Mouse (Mus musculus): ENCODE data around the gene Fbxo31. TPM values are rescaled to one million over a fixed set of nuclear protein-coding genes. Genes with fewer than 3 reads are reported as not detected.

Fbxo31 gene
- total and polyA plus RNA-seq, 2 experiments, result 23.0 to 25.1 TPM

DNA sequence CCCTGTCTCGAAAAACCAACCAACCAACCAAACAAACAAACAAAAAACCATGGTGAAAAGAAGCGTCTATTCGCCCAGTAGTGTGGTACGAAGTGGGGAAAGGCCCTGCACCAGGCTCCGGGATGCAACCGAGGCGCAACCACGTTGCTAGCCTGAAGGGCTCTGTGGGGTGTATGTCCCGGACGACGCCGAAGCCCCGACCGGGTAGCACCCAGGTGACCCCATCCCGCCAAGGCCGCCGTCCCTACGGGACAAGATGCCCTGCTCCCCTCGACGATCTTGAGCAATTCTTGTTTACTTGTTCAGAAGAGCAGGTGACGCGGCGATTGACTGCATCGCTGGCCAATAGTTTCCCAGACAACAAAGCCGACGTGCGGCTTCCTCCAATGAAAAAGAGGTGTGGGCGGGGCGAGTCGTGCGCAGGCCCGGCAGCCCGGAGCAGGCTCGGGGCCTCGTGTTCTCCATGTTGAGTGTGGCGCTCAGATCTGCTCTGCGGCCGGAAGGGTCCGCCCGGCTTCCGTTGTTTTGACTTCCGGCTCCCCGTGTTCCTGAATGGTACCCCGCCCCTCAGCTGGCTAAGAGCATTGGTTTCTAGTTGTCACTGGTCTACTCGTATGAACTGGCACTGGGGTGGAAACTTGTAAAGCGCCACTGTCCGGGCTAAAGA, 6.7 kb upstream of the Fbxo31 start:
- Histone ChIP-seq H3K27me3 (ENCODE audit: control insufficient read depth, insufficient read depth, low read length) (no peaks in the 10 kb centered on the region), H3K36me3 (ENCODE audit: control insufficient read depth, insufficient read depth, low read length) (no peaks in the 10 kb centered on the region), H3K4me1 (ENCODE audit: control insufficient read depth, insufficient read depth, low read length) (peaks cover 11% of the 10 kb centered on the region), H3K9ac (ENCODE audit: low read depth, low read length) (peak overlapping the region; percentile 79), H3K79me2 (ENCODE audit: control insufficient read depth, insufficient read depth, low read length) (0 out of 2 replicates have a peak, but pooled peaks cover under 1% of the 10 kb centered on the region), H3K27ac (replicated peaks; ENCODE audit: insufficient read depth, low read depth, low read length) (peak overlapping the region; percentile 85), H3K4me3 (ENCODE audit: insufficient read depth, low read depth, low read length) (peak overlapping the region; percentile 68)
- under 1% methylated on average over 47 of the region's 47 CpGs for WGBS
- TF ChIP-seq POLR2A (IDR thresholded peaks at IDR 0.05; ENCODE audit: extremely low read depth, insufficient read depth, low read length), result peak; percentile 88
- TF ChIP-seq CTCF (IDR thresholded peaks at IDR 0.05; ENCODE audit: low read depth, low read length), result no peak
- peak; percentile 97 for DNase-seq (ENCODE audit: extremely low read depth, low read depth, low spot score)

DNA sequence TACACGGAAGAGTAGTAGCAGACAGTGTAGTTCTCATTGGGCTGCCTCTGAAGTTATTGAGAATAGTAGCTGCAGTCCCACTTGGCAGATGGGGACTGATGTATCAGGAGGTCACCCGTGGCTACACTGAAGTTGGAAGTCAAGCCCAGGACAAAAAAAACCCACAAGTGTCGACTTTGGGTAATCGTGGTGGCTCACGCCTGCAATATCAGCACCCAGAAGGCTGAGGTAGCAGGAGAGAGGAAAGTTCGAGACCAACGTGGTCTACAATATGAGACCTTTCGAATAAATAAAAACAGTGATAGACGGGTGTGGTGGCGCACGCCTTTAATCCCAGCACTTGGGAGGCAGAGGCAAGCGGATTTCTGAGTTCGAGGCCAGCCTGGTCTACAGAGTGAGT, 6.1 kb upstream of the Fbxo31 start:
- H3K4me3 ChIP-seq (ENCODE audit: insufficient read depth, low read depth, low read length), result no peak overlapping the region
- no peaks in the 10 kb centered on the region for H3K27me3 ChIP-seq (ENCODE audit: control insufficient read depth, insufficient read depth, low read length)
- TF ChIP-seq CTCF (IDR thresholded peaks at IDR 0.05; ENCODE audit: low read depth, low read length) (no peak), POLR2A (IDR thresholded peaks at IDR 0.05; ENCODE audit: extremely low read depth, insufficient read depth, low read length) (no peak)
- 45% methylated on average over 13 of the region's 13 CpGs for WGBS
- H3K36me3 ChIP-seq (ENCODE audit: control insufficient read depth, insufficient read depth, low read length), result no peaks in the 10 kb centered on the region
- H3K4me1 ChIP-seq (ENCODE audit: control insufficient read depth, insufficient read depth, low read length), result peaks cover 15% of the 10 kb centered on the region
- peak overlapping the region; percentile 85 for H3K27ac ChIP-seq (replicated peaks; ENCODE audit: insufficient read depth, low read depth, low read length)
- no peak overlapping the region for H3K9ac ChIP-seq (ENCODE audit: low read depth, low read length)
- DNase-seq (ENCODE audit: extremely low read depth, low read depth, low spot score), result no peak
- no peaks in the 10 kb centered on the region for H3K79me2 ChIP-seq (ENCODE audit: control insufficient read depth, insufficient read depth, low read length)

DNA sequence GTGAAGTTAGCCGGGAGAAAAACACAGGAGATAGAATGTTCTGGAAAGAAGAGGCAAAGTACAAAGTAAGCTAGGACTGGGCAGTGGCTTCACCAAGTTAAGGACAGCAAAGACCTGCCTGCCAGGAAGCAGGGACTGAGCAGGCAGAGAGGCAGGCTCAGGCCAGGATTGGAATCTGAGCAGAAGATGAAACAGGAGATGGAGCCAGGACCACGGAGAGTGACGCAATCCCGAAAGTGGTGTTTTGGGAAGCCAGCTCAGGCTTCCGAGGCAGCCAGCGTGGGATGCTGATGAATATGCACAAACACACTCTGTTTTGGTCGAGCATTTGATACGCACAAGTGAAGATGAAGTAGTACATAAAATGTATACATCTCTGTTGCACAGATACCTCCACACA, 5.0 kb upstream of the Fbxo31 start:
- TF ChIP-seq CTCF (IDR thresholded peaks at IDR 0.05; ENCODE audit: low read depth, low read length) (no peak), POLR2A (IDR thresholded peaks at IDR 0.05; ENCODE audit: extremely low read depth, insufficient read depth, low read length) (no peak)
- H3K4me3 ChIP-seq (ENCODE audit: insufficient read depth, low read depth, low read length), result no peak overlapping the region
- H3K79me2 ChIP-seq (ENCODE audit: control insufficient read depth, insufficient read depth, low read length), result no peaks in the 10 kb centered on the region
- no peak overlapping the region for H3K27ac ChIP-seq (replicated peaks; ENCODE audit: insufficient read depth, low read depth, low read length)
- WGBS, result 17% methylated on average over 8 of the region's 8 CpGs
- H3K9ac ChIP-seq (ENCODE audit: low read depth, low read length), result no peak overlapping the region
- H3K4me1 ChIP-seq (ENCODE audit: control insufficient read depth, insufficient read depth, low read length), result peaks cover 17% of the 10 kb centered on the region
- H3K36me3 ChIP-seq (ENCODE audit: control insufficient read depth, insufficient read depth, low read length), result no peaks in the 10 kb centered on the region
- peak; percentile 81 for DNase-seq (ENCODE audit: extremely low read depth, low read depth, low spot score)
- H3K27me3 ChIP-seq (ENCODE audit: control insufficient read depth, insufficient read depth, low read length), result no peaks in the 10 kb centered on the region

DNA sequence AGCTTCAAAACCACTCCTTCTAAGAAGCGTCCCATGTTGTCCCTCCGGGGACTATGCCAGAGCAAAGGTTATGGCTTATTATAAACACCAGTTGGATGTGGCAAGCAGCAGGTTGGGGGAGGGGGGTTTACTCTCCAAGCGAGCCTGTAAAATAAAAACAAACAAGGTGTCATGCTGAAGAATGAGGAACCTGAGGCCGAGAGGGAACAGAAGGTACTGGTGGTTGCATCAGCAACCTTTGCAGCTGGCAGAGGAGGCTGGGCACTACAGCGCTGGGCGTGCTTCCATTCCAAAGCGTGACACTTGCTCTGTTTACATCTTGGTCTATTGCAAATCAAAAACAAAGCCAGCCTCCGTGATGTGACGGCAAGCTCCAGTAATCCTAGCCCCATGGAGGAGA, 1.9 kb upstream of the Fbxo31 start:
- peaks cover 24% of the 10 kb centered on the region; the same call in 1 of the 2 replicates for H3K79me2 ChIP-seq (ENCODE audit: control insufficient read depth, insufficient read depth, low read length)
- no peak overlapping the region for H3K9ac ChIP-seq (ENCODE audit: low read depth, low read length)
- H3K36me3 ChIP-seq (ENCODE audit: control insufficient read depth, insufficient read depth, low read length), result no peaks in the 10 kb centered on the region
- H3K27ac ChIP-seq (replicated peaks; ENCODE audit: insufficient read depth, low read depth, low read length), result peak overlapping the region; percentile 98
- no peak for TF ChIP-seq CTCF (IDR thresholded peaks at IDR 0.05; ENCODE audit: low read depth, low read length)
- TF ChIP-seq POLR2A (IDR thresholded peaks at IDR 0.05; ENCODE audit: extremely low read depth, insufficient read depth, low read length), result no peak
- H3K4me3 ChIP-seq (ENCODE audit: insufficient read depth, low read depth, low read length), result no peak overlapping the region
- DNase-seq (ENCODE audit: extremely low read depth, low read depth, low spot score), result peak; percentile 98
- WGBS, result 12% methylated on average over 9 of the region's 9 CpGs
- H3K27me3 ChIP-seq (ENCODE audit: control insufficient read depth, insufficient read depth, low read length), result no peaks in the 10 kb centered on the region
- peaks cover 22% of the 10 kb centered on the region for H3K4me1 ChIP-seq (ENCODE audit: control insufficient read depth, insufficient read depth, low read length)

DNA sequence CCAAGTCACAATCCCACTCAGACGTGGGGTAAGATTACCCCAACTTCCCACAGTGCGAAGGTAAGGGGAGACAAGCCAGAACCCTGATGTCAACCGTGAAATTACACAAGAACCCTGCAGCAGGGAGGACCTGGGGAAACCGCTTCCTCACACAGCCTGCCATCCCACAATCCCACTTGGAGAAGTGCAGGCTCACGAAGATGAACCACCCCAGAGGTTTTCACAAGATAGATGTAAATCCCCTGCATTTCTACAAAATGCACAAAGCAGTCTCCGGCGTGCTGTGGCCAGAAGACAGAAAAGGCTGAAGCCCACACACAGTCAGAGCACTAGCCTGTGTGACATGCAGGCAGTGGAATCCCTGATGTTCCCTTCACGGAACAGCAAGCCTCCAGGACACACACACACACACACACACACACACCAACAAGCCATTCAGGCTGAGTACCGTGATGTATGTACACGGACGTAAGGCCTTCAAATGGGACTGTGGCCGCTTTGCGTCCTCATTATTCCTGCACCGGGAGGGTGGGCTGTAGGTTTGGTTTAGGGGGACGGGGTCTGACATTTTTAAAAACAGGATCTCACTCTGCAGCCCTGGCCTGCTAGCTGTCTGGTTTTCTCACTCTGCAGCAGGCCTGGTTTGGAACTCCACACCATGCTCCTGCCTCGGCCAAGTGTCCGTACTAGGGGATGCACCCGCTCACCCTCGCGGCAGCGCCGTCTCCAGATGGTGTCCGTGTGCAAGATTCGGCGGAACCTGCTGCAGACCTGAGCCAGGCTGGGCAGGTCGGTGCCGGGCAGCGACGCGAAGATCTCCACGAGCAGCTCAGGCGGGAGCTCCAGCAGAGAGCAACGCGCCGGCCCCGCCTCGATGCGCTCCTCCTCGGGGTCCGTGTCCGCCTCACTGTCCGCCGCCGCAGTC, 593 bp downstream of the Fbxo31 start:
- Histone ChIP-seq H3K4me1 (ENCODE audit: control insufficient read depth, insufficient read depth, low read length) (peaks cover 24% of the 10 kb centered on the region), H3K27ac (replicated peaks; ENCODE audit: insufficient read depth, low read depth, low read length) (peak overlapping the region; percentile 76), H3K36me3 (ENCODE audit: control insufficient read depth, insufficient read depth, low read length) (no peaks in the 10 kb centered on the region), H3K27me3 (ENCODE audit: control insufficient read depth, insufficient read depth, low read length) (no peaks in the 10 kb centered on the region), H3K4me3 (ENCODE audit: insufficient read depth, low read depth, low read length) (peak overlapping the region; percentile 87), H3K9ac (ENCODE audit: low read depth, low read length) (peak overlapping the region; percentile 94), H3K79me2 (ENCODE audit: control insufficient read depth, insufficient read depth, low read length) (peaks cover 38% of the 10 kb centered on the region; the same call in 1 of the 2 replicates)
- DNase-seq (ENCODE audit: extremely low read depth, low read depth, low spot score), result peak; percentile 48
- TF ChIP-seq POLR2A (IDR thresholded peaks at IDR 0.05; ENCODE audit: extremely low read depth, insufficient read depth, low read length) (no peak), CTCF (IDR thresholded peaks at IDR 0.05; ENCODE audit: low read depth, low read length) (no peak)
- 1% methylated on average over 44 of the region's 44 CpGs for WGBS
